Mouse (Mus musculus): ENCODE results near the gene Hs3st4.

GRCm38 (mm10) chr7:124372297-124372696 is 389.6 kb downstream of the Hs3st4 start:
- TF ChIP-seq POLR2A (IDR thresholded peaks at IDR 0.05; ENCODE audit: low read depth, low read length) (no peak), CTCF (conservative IDR thresholded peaks at IDR 0.05; ENCODE audit: insufficient read depth, insufficient read length, low read depth, low read length) (no peak)
